Mouse (Mus musculus): ENCODE results near the gene Rsph10b.

Rsph10b gene

GRCm38 (mm10) chr5:143936156-143936555, 3.3 kb downstream of the Rsph10b start:
- DNase-seq (ENCODE audit: low spot score), result no peak

DNA sequence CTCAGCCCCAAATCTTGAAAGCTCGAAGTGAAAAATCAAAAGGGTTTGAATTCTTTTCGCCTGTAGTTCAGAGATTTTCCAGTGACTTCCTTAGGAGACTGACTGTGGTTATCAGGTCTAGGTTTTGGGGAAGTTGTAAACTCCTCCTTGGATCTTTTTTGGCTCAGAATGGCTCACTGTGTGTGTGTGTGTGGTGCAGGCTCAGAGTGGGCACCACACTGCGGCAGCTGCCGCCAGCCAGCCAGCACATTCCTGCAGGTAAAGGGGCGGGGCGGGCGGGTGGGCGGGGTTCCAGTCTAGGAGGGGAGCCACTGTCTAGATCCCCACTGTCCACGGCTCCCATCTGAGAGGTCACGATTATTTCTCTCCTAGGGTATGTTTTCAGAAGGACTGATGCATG, 8.8 kb downstream of the Rsph10b start:
- no peak for DNase-seq (ENCODE audit: low spot score)

GRCm38 (mm10) chr5:143943231-143944125, 10.6 kb downstream of the Rsph10b start:
- no peak for DNase-seq (ENCODE audit: low spot score)

GRCm38 (mm10) chr5:143948361-143948760, 15.5 kb downstream of the Rsph10b start:
- no peak for DNase-seq (ENCODE audit: low spot score)

DNA sequence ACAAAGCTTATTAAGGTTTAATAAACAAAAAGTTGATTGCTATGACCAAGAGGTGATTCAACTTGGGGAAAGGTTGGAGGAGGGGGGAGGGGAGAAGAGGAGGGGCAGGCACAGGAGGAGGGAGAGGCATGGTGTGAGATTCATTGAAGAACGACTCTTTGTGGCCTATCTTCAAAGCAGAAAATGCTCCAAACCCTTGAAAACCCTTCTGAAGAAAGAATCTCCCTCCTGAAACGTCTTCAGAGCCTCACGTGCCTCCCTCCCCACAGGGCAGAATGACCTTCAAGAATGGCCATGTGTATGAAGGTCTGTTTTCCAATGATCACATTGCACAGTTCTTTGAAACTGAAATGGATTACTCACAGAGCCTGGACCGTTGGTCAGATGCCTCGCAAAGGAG, 17.2 kb downstream of the Rsph10b start:
- DNase-seq (ENCODE audit: low spot score), result no peak

DNA sequence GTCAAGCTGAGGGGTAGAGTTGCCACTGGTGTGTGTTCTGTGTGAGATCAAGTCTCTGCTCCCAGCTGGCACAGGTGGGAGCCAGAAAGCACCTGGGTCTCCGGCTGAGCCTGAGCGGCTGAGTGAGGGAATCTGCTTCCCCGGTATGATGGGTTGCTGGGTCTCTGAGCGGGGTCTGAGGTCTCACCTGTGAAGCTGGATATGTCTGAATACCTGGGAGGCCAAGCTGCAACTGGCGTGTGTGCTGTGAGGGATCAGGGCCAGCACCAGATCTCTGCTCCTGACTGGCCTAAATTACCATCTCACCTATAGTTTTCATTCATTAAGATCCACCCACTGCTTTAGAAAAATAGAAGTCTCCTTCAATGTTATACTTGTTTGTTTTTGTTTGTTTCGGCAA, 24.3 kb downstream of the Rsph10b start:
- DNase-seq (ENCODE audit: low spot score), result no peak

DNA sequence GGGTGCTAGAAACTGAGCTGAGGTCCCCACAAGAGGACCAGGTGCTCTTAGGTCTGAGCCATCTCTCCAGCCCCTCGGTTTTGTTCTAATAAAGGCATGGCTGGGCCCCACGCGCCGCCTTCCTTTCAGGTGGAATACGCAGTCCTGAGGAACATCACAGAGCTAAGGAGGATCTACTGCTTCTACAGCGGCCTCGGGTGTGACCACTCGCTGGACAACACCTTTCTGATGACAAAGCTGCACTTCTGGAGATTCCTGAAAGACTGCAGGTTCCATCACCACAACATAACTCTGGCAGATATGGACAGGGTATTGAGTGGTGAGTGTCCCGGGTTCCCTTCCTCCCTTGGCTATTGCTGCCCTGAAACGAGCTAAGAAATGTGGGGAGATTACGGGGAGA, 26.7 kb downstream of the Rsph10b start:
- no peak for DNase-seq (ENCODE audit: low spot score)

- DNase-seq (ENCODE audit: low spot score), result no peak
Measured at GRCm38 (mm10) chr5:143961176-143961575, 28.3 kb downstream of the Rsph10b start.

DNA sequence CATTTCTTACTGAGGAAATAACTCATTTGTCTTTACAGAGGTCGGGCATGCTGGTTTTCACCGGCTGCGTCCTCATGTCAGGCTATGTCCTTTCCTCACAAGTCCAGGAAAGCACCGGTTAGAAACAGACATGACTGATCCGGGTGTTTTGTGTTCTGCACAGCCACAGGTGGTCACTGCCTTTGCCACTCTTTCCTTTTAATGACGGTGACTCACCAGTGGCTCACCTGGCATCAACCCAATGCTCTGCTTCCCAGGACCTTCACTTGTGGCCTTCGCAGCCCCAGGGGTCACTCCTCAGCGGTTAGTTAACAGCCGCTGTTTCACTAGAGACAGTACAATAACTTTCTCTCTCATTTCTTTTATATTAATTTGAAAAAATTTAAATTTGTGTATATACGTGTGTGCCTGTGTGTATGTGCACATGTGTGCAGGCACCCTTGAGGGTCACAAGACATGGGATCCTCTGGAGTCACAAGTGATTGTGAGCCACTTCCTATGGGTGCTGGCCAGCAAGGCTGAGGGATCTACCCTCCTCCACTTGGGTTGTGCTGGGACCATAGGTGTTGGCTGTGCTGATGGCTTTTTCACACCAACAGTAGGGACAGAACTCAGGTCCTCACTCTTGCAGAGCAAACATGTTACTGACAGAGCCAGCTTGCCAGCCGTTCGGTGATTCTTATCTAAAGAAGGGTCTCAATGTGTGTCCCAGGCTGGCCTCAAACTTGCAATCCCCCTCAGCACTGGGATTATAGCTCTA, 32.9 kb downstream of the Rsph10b start:
- DNase-seq (ENCODE audit: low spot score), result no peak

DNA sequence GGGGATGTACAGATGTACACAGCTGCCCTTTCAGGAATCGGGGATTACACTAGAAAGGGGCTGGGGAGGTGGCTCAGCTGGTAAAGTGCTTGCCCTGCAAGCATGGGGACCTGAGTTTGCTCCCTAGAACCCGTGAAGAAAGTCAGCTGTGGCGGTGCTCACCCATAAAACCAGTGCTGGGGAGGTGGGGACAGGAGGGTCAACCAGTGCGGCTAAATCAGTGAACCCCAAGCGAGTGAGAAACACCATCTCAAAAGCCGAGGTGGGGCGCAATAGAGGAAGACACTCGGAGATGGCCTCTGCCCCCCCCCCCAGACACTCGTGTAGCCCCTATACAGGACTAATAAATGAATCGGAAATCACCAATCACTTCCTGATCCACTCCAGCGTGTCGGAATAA, 33.8 kb downstream of the Rsph10b start:
- DNase-seq (ENCODE audit: low spot score), result no peak

DNA sequence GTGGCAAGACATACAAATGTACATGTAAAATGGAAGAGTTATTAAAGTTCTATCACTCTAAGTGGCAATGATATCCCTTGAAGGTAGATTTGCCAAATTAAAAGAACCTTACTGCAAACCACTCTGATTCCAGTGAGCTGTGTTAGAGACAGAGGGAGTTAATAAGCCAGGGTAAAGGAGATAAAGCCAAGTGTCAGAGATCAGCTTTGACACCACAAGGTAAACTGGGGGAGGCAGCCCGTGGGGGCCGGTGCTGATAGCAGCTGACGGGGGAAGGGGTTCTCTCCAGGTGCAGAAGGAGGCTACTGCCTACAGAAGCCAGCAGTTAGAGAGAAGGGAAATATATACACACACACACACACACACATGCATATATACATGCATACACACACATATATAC, 39.8 kb downstream of the Rsph10b start:
- no peak for DNase-seq (ENCODE audit: low spot score)

DNA sequence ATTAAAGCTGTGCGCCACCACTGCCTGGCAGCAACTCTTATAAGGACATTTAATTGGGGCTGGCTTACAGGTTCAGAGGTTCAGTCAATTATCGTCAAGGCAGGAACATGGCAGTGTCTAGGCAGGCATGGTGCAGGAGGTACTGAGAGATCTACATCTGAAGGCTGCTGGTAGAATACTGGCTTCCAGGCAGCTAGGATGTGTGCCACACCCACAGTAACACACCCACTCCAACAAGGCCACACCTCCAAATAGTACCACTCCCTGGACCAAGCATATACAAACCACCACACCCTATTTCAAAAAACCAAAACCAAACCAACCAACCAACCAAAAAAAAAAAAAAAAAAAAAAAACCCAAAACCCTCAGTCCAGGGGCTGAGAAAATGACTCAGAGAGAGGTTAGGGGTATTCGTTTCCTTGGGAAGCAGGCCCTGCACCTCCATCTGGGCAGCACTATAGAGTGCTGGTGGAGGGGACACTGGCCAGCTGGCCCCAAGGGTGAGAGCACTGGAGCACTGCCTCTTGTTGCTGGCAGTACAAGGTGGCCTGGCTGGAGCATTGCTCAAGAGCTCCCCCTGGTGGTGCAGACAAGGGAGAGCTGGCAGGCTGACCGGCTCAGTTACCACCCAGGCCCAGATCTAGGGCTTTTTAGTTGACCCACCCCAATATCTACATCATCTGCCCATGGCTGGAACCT, 42.2 kb downstream of the Rsph10b start:
- peak; percentile 47 for DNase-seq (ENCODE audit: low spot score)

- DNase-seq (ENCODE audit: low spot score), result no peak
Measured at GRCm38 (mm10) chr5:143975631-143975933, 42.7 kb downstream of the Rsph10b start.

- no peak for DNase-seq (ENCODE audit: low spot score)
Measured at GRCm38 (mm10) chr5:143976232-143976631, 43.4 kb downstream of the Rsph10b start.

DNA sequence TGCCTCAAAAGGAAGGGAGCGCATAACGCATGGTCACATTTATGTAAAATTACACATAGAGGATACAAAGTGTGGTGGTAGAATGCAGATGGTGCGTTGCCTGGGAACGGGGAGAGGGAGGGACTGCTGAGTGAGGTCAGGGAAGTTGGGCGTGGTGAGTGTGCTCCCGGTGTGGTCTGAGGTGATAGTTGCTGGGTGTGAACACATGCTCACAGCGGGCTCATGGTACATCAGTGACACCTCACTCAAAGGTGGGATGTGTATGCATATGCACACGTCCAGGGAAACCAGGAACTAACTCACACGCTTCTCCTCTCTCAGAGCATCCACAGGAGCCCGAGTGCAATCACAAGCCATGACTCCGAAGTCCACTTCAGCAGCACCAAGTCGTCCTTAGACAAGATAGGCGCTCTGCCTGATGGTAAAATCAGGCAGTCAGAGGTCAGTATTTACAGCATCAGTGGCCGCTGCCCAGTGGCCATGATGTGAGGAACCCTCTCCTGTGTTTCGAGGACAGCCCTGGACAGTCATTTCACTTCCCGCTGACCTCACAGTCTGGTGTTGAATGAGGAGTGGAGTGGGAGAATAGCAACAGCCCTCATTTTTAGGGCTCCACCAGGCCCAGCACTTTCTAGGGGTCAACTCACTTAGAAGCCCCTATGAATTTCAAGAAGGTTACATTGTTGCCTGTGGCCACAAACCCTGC, 44.0 kb downstream of the Rsph10b start:
- no peak for DNase-seq (ENCODE audit: low spot score)

DNA sequence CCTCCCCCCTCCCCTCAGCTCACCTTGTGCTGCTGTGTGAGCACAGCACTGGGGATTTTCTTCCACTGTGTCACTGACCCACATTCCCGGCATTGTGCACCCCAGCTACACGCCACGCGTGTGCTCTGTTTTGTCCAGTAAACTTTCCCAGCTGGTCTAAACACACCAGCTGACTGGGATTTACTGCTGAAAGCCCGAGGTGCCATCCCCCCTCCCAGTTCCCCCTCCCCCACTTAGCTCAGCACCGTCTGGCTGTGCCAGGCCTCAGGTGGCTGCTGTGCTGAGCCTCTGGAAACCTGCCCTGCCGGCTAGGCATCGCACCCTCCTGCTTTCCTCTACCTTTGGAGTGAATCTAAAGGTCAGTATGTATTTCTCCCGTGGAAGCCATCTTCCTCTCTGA, 48.0 kb downstream of the Rsph10b start:
- no peak for DNase-seq (ENCODE audit: low spot score)

DNA sequence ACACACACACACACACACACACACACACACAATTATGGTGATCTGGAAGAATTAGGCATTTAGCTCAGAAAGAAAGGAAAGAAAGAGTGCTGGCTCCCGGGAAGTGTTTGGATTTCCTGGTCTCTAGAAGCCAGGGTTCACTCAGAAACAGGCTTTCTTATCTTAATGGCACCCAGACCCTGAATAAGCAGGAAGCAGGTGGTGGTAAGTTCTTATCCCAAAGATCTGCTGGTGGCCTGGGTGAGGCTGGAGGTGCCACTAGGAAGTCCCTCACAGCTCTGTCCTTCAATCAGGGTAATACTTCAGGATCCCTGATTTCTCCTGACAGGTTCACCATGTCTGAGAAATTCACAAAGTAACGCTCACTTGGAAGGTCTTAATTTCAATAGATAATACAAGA, 49.5 kb downstream of the Rsph10b start:
- no peak for DNase-seq (ENCODE audit: low spot score)

GRCm38 (mm10) chr5:143985381-143985780, 52.5 kb downstream of the Rsph10b start:
- DNase-seq (ENCODE audit: low spot score), result peak; percentile 9

DNA sequence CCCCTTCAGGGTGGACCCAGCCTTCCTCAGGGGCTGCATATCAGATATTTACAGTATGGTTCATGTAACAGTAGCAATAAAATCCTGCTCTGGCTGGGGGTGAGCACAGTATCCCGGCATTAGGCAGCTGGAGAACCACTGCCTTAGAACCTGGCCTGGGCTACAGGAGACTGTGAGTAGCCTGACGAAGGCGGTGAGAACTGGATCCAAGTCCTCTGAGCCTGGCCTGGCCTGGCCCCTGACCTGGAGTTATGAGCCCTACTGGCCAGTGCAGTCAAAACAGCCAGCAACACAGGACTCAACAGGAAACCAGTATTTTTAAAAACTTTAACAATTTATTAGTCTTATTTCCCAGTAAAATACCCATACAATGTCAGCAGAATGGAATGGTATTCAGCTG, 54.8 kb downstream of the Rsph10b start:
- DNase-seq (ENCODE audit: low spot score), result no peak

- no peak for DNase-seq (ENCODE audit: low spot score)
Measured at GRCm38 (mm10) chr5:143989046-143989445, 56.2 kb downstream of the Rsph10b start.

- DNase-seq (ENCODE audit: low spot score), result no peak
Measured at GRCm38 (mm10) chr5:143990086-143990485, 57.3 kb downstream of the Rsph10b start.

DNA sequence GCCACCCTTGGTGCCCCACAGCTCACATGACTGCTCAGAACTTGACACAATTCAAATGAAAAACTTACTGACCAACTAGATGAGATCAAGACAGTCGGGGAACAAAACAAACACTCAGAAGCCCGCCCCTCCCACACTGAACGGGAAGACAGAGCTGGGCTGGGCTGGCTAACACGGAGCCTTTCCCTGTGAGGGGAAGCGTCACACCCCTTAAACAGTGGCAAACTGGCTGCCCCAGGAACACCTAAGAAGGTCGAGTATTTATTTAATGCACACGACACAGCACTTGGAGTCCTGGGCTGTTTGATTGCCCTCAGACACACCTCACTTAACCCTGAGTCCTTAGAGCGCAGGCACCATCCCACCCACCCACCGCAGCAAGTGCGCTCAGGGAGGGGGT, 59.8 kb downstream of the Rsph10b start:
- no peak for DNase-seq (ENCODE audit: low spot score)

Measured in ovary, postnatal 14 days (tissue).